Mouse (Mus musculus) bone marrow, adult 2 months (tissue): ENCODE results near the gene Ush2a. TPM values are rescaled to one million over a fixed set of nuclear protein-coding genes. Genes with fewer than 3 reads are reported as not detected.

ENCODE experiments used
- H3K27ac ChIP-seq: fragments of 200-500 bp; 2 replicates; pipeline ENCODE4 v1.5.1; 2012; ENCODE audit warnings: low read depth, mild to moderate bottlenecking, control low read depth, inconsistent platforms, low read length; ENCODE audit not compliant: control insufficient read depth, poor library complexity, insufficient read depth
- H3K4me1 ChIP-seq: fragments of 200-500 bp; 2 replicates; pipeline ENCODE4 v1.6.1; 2011; ENCODE audit warnings: low read length; ENCODE audit not compliant: control insufficient read depth, insufficient read depth
- H3K4me3 ChIP-seq: fragments of 200-500 bp; replicated peaks from 2 replicates; pipeline ENCODE3; 2011; ENCODE audit warnings: mild to moderate bottlenecking, low read depth, low read length, control low read depth; ENCODE audit not compliant: control insufficient read depth
- CTCF ChIP-seq: fragments of 200-500 bp; IDR thresholded peaks from 2 replicates; pipeline ENCODE4 v1.5.1; 2011; ENCODE audit warnings: low read length, control low read depth; ENCODE audit not compliant: control insufficient read depth, insufficient read depth
- POLR2A ChIP-seq: fragments of 200-500 bp; IDR thresholded peaks from 2 replicates; pipeline ENCODE4 v1.6.1; 2011; ENCODE audit warnings: low read depth, mild to moderate bottlenecking, control low read depth, low read length, borderline replicate concordance; ENCODE audit not compliant: control insufficient read depth
- WGBS: fragments of 180-500 bp; shearing (Covaris S2); methylation state at CpG from one replicate; pipeline ENCODE4 v1.1.7; 2018; 5-methylcytosine and 5-hydroxymethylcytosine counted together
- polyA plus RNA-seq: library from polyadenylated mRNA; stranded (reverse); fragments of >200 nt; gene quantifications from 2 replicates; pipeline ENCODE4 v1.2.4, GENCODE M21; 2011; ENCODE audit warnings: low replicate concordance; ENCODE audit not compliant: missing spikeins, insufficient read depth, insufficient read length

Gene Ush2a
- polyA plus RNA-seq, 1 experiment = not detected

DNA sequence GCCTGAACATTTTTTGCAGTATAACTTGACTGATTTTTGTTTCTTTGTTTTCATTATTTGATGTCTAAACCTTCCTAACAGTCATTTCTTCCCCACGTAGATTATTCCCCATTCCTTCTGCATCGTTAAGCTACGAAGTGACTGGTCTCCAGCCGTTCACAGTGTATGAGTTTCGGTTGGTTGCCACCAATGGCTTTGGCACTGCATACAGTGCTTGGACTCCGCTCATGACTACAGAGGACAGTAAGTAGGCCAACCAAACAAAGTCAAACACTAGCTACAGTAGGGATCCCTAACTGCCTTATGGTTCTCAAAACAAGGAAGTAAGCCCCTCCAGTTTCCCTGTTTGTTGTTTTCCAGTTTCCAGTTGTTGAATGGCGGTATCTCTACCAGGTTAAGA lies 453.1 kb downstream of the Ush2a start:
- Histone ChIP-seq H3K27ac (no peak overlapping the region), H3K4me1 (no peaks in the 10 kb centered on the region), H3K4me3 (no peak overlapping the region)
- TF ChIP-seq CTCF (no peak), POLR2A (no peak)
- 83% methylated on average over 7 of the region's 7 CpGs for WGBS

DNA sequence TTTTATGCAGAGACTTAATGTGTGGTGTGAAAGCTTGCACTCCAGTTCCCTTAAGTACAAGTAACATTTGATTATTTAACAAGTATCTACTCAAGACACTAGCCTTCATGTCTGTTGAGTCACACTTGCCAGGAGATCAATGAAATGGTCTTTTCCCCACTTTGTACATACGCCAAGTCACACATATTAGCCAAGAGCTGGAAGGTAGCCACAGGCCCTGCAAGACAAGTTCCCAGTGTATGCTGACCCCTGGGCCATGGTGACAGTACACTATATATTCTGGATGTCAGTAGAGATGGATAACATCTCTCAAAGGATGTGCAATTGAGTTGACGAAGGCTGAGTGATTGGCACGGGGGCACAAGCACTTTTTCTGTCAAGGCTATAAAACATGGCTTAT lies 455.1 kb downstream of the Ush2a start:
- 85% methylated on average over 3 of the region's 3 CpGs for WGBS
- no peak for TF ChIP-seq CTCF
- no peak for TF ChIP-seq POLR2A

DNA sequence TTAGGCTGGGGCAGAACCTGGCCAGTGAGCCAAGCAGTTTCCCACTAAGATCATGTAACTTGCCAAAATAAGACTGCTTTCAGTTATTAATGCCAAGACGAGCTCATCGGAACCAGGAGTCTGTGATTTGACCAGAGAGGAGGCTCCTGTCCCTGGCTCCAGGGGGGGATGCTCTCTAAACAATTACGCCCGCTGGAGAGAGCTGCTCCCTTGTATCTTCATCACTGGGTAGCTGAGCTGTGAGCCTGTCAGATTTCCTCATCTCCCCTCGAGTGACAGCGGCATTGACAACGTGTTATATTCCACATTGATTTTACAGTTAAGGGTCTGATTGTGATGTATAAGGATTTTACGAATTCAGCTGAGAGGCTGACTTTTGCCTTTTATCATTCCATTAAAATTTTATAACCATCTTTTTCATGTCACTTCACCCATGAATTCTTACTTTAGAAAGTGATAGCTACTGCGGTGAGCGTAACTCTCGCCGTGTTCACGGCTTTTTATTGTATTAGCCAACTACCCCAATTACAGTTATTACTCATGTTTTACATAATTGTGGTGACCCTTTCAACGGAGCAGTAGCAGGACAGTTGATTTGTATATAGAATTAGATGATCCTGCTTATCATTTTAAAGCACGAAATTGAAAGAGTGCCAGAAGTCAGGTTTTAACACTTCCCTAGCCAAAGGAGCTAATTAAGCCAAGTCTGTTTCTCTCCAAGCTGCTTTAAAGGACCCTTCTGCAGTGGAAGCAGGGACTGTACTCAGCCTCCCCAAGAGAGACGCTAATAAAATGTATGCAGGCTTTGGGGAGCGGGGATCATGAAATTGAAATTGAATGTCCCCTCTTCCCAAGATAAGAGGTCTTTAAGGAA lies 463.5 kb downstream of the Ush2a start:
- 72% methylated on average over 17 of the region's 17 CpGs for WGBS
- TF ChIP-seq CTCF = no peak
- no peak for TF ChIP-seq POLR2A
- Histone ChIP-seq H3K4me3 (no peak overlapping the region), H3K27ac (no peak overlapping the region), H3K4me1 (no peaks in the 10 kb centered on the region)

More for the DNA sequence above, 455.1 kb downstream of the Ush2a start:
- H3K4me3 ChIP-seq = no peak overlapping the region
- no peak overlapping the region for H3K27ac ChIP-seq
- H3K4me1 ChIP-seq = no peaks in the 10 kb centered on the region

DNA sequence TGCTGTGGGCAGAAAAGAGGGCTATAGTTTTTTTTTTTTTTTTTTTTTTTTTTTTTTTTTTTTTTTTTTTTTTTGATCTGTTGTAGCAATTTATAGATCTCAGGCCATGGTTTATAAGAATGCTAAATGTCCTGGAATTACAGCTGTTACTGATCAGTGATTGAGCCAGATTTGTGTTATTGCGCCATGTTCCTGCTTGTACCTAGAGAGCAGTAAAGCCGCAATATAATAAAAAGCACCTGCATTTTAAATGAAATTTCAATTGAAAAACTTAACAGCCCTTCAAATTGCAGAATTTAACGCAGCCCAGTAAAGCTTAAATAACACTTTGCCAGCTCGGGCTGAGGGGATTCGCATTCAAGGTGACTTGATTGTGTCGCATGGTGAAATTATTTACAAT lies 465.1 kb downstream of the Ush2a start:
- no peaks in the 10 kb centered on the region for H3K4me1 ChIP-seq
- TF ChIP-seq CTCF (no peak), POLR2A (no peak)
- 81% methylated on average over 6 of the region's 6 CpGs for WGBS
- no peak overlapping the region for H3K4me3 ChIP-seq
- H3K27ac ChIP-seq = no peak overlapping the region

DNA sequence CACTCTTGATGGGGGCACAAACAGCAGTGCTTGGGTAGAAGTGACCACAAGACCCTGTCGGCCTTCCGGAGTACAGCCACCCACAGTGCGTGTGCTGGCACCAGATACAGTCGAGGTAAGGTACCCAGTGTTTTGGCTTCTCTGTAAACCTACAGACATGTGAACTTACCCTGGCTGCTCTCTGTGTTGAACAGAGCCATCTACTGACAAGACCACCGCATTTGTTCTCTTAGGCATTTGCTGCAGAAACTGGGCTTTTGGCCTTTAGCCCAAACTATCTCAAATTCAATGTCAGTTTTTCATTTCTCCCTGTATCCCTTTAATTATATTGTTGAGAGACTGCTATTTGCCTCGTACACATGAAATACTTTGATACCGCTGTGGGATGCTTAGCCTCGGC lies 466.8 kb downstream of the Ush2a start:
- WGBS = 85% methylated on average over 8 of the region's 8 CpGs
- no peak overlapping the region for H3K4me3 ChIP-seq
- H3K27ac ChIP-seq = no peak overlapping the region
- no peaks in the 10 kb centered on the region for H3K4me1 ChIP-seq
- TF ChIP-seq CTCF (no peak), POLR2A (no peak)

DNA sequence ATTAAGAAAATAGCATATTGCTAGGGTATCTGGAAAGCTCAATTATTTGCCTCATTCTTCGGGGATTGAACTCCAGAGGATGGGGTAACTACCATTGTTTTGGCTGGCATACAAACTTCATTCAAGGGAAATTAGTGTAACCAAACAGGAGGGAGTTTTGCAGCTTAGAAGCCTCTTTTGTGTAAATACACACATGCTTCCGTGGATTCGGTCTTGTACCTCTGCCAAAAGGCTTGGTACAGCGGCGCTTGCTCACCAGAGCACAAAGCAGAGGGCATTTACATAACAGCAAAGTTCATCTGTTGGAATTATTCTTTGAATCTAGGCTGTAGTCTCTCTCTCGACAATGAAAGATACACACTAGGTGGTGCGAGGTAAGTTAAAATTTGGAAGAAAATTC lies 467.4 kb downstream of the Ush2a start:
- Histone ChIP-seq H3K27ac (no peak overlapping the region), H3K4me3 (no peak overlapping the region), H3K4me1 (no peaks in the 10 kb centered on the region)
- 83% methylated on average over 7 of the region's 7 CpGs for WGBS
- no peak for TF ChIP-seq POLR2A
- no peak for TF ChIP-seq CTCF

DNA sequence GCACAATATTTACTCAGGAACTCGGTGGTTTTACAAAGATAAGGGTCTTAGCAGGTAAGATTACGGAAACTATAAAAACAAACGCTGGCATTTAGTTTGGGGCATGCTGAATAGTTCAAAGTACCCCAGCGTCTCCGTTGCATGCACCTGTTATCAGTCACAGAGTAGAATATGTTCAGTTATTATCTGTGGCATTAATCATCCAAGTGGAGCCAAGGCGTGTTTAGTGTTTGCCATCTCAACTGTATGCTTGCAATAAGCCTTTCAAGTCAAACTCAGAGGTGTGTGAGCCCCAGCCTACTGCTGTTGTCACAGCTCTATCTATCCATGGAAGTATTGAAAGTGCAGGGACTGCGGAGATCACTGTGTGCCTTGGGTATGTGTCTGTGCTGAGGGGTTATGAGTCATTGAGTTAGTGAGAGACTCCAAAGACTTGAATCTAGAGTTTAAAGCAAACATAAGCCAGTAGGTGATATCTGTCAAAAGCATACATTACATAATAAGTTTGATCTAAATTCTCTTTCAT lies 473.0 kb downstream of the Ush2a start:
- H3K4me3 ChIP-seq = no peak overlapping the region
- H3K4me1 ChIP-seq = no peaks in the 10 kb centered on the region
- H3K27ac ChIP-seq = no peak overlapping the region
- WGBS = 73% methylated on average over 7 of the region's 7 CpGs
- no peak for TF ChIP-seq POLR2A
- TF ChIP-seq CTCF = no peak

DNA sequence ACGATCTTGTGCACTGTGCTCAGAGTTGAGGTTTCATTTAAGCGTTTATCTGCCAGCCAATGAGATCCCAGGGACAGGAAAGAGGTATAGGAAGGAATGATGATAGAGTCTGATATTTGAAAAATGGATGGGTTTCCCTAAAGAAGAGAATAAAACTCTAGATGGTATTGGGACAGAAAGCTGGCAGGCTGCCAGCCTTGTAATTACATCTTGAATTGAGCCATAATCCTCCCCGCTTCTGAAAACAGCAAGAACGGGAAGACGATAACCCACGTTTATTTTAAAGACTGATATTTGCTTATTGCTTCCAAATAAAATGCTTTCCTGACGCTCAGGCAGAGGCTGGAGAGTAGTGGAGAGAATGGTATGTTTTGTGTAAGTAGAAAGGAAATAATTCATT lies 481.1 kb downstream of the Ush2a start:
- Histone ChIP-seq H3K4me3 (no peak overlapping the region), H3K4me1 (no peaks in the 10 kb centered on the region; the same call in 1 of the 2 replicates), H3K27ac (no peak overlapping the region)
- no peak for TF ChIP-seq CTCF
- TF ChIP-seq POLR2A = no peak
- WGBS = 70% methylated on average over 7 of the region's 7 CpGs

DNA sequence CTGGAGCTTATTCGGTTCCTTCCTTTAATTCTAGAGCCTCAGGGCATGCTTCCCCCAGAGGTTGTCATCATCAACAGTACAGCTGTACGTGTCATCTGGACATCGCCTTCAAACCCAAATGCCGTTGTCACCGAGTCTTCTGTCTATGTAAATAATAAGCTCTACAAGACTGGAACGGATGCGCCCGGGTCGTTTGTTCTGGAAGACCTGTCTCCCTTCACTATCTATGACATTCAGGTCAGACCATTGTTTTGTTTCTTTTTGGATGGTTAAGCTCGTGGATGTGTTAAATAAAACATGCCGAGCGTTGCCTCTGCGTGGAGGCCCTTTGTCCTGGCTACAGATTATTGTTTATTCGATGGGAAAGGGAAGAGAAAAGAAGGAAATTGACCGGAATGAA lies 493.2 kb downstream of the Ush2a start:
- Histone ChIP-seq H3K27ac (no peak overlapping the region), H3K4me1 (no peaks in the 10 kb centered on the region), H3K4me3 (no peak overlapping the region)
- TF ChIP-seq POLR2A (no peak), CTCF (no peak)
- WGBS = 77% methylated on average over 15 of the region's 15 CpGs
